Mouse (Mus musculus) small intestine, adult 2 months (tissue): Measurements from ENCODE around the gene Wdfy1.

ENCODE experiments used
- CTCF ChIP-seq: fragments of 200-500 bp; IDR thresholded peaks from 2 replicates; pipeline ENCODE4 v1.5.1; 2012; ENCODE audit warnings: low read depth, mild to moderate bottlenecking, control low read depth, inconsistent platforms, low read length, moderate library complexity, mixed read lengths; ENCODE audit not compliant: insufficient replicate concordance, insufficient read length; ENCODE audit errors: extremely low read depth
- POLR2A ChIP-seq: fragments of 200-500 bp; IDR thresholded peaks from 2 replicates; pipeline ENCODE4 v1.6.1; 2012; ENCODE audit warnings: low read depth, mild to moderate bottlenecking, control low read depth, inconsistent platforms, low read length, moderate library complexity

- TF ChIP-seq CTCF: no peak
- no peak for TF ChIP-seq POLR2A
Measured at GRCm38 (mm10) chr1:79664911-79665310, 111.0 kb downstream of the Wdfy1 start.
